ENCODE assay signal across 9 mouse cellular contexts in the genomic region with DNA sequence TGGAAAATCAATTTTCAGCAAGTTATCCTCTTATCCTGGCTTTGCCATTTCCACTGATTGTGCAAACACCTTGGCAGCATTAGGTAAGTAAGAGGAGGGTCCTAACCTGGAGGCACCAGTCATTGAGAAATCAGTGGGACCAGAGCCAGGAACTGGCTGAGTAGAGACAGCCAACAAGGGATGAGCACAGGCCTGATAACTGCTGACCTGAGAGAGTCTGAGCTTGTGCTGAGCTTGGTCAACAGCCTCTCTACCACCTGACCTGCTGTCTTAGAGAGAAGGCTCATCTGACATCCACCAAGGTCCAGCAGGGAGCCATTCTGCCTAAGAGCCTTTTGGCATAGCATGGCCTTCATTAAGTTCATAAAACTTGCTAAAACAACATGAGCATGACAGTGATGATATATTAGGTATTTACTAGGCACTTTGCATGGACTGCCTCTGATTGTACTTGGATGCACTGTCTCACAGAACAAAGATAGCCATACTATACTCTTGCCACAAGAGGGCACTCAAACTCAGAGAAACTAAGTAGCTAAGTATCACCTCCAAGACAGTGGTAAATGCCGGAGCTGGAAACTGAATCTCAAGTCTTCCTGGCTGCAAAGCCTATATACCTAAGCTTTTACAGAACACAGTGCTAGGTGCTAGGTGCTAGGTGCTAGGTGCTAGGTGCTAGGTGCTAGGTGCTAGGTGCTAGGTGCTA. TPM values are rescaled to one million over a fixed set of nuclear protein-coding genes. Genes with fewer than 3 reads are reported as not detected.
DNase-seq lines count a peak whose midpoint lies in the region; ATAC-seq and TF ChIP-seq lines count a peak whose summit lies in the region.
"Had no signal": no experiment of that assay in that cellular context is flagged by ENCODE, and none has a peak within 500 bp of the region (broad histone marks: within the 10 kb centered on the region; RNA-seq: fewer than 3 reads in every experiment).

No protein-coding gene starts in this region.

- no peak for TF ChIP-seq POLR2A in thymus, adult 2 months (IDR thresholded peaks at IDR 0.05; ENCODE audit: control insufficient read depth, extremely low read depth, insufficient read depth, low read length, poor library complexity)
- TF ChIP-seq POLR2A in brain, embryonic 14.5 days (IDR thresholded peaks at IDR 0.05; ENCODE audit: borderline replicate concordance, extremely low read depth, insufficient read depth, insufficient read length, poor library complexity, severe bottlenecking): no peak

- WGBS in thymus, adult 2 months: 5% methylated on average over 1 of the region's 1 CpGs
- whole genome bisulfite sequencing in forebrain, embryonic 15.5 days: 0% methylated on average over 1 of the region's 1 CpGs
- 3% methylated on average over 1 of the region's 1 CpGs for WGBS in kidney, embryonic 14.5 days

- H3K36me3 ChIP-seq in thymus, adult 2 months (ENCODE audit: control insufficient read depth, insufficient read depth, low read length): no peaks in the 10 kb centered on the region
- no peaks in the 10 kb centered on the region for H3K36me3 ChIP-seq in forebrain, embryonic 15.5 days
- H3K36me3 ChIP-seq in kidney, embryonic 14.5 days (ENCODE audit: control insufficient read depth, insufficient read depth, low read length): no peaks in the 10 kb centered on the region
- H3K36me3 ChIP-seq: heart, embryonic 15.5 days had no signal

- no peaks in the 10 kb centered on the region for H3K27me3 ChIP-seq in thymus, adult 2 months (ENCODE audit: control insufficient read depth, insufficient read depth, low read length)
- no peaks in the 10 kb centered on the region for H3K27me3 ChIP-seq in forebrain, embryonic 15.5 days
- no peaks in the 10 kb centered on the region for H3K27me3 ChIP-seq in kidney, embryonic 14.5 days (ENCODE audit: control insufficient read depth, insufficient read depth, low read length)

- H3K9me3 ChIP-seq in forebrain, embryonic 15.5 days: no peaks in the 10 kb centered on the region
- no peaks in the 10 kb centered on the region for H3K9me3 ChIP-seq in kidney, embryonic 14.5 days (ENCODE audit: control insufficient read depth, low read length)
- H3K9me3 ChIP-seq: heart, embryonic 15.5 days had no signal

- ATAC-seq in forebrain, embryonic 15.5 days (replicated peaks): peak; percentile 85
- peak; percentile 74 for ATAC-seq in kidney, embryonic 14.5 days (ENCODE audit: low FRiP score, low TSS enrichment)

- no peak overlapping the region for H3K4me2 ChIP-seq in forebrain, embryonic 15.5 days (replicated peaks)
- H3K4me2 ChIP-seq in kidney, embryonic 14.5 days (replicated peaks; ENCODE audit: low read depth, low read length): no peak overlapping the region
- H3K4me2 ChIP-seq: heart, embryonic 15.5 days had no signal

- H3K9ac ChIP-seq in forebrain, embryonic 15.5 days (replicated peaks): no peak overlapping the region
- H3K9ac ChIP-seq in kidney, embryonic 14.5 days (ENCODE audit: low read depth, low read length): no peak overlapping the region
- H3K9ac ChIP-seq: heart, embryonic 15.5 days had no signal

- DNase-seq in thymus, adult 2 months: peak; percentile 22
- no peak for DNase-seq in thymus, postnatal 36 days
- DNase-seq in brain, embryonic 14.5 days (ENCODE audit: low read depth): peak; percentile 89
- peak; percentile 71 for DNase-seq in lung, postnatal 10 days
- peak; percentile 67 for DNase-seq in skeletal muscle tissue, adult 2 months (ENCODE audit: low read depth, low spot score)
- no peak for DNase-seq in spleen, adult 18-20 months

- no peak overlapping the region for H3K4me3 ChIP-seq in thymus, adult 2 months (ENCODE audit: control insufficient read depth, insufficient read depth, low read length)
- H3K4me3 ChIP-seq in forebrain, embryonic 15.5 days: no peak overlapping the region
- no peak overlapping the region for H3K4me3 ChIP-seq in kidney, embryonic 14.5 days (ENCODE audit: low read length)
- H3K4me3 ChIP-seq: heart, embryonic 15.5 days had no signal

- no peak overlapping the region for H3K27ac ChIP-seq in thymus, adult 2 months (ENCODE audit: control insufficient read depth, insufficient read depth, low read length)
- H3K27ac ChIP-seq in forebrain, embryonic 15.5 days (replicated peaks): no peak overlapping the region
- no peak overlapping the region for H3K27ac ChIP-seq in kidney, embryonic 14.5 days (ENCODE audit: low read depth, low read length)
- H3K27ac ChIP-seq: heart, embryonic 15.5 days had no signal

- no peaks in the 10 kb centered on the region for H3K4me1 ChIP-seq in thymus, adult 2 months (replicated peaks; ENCODE audit: control insufficient read depth, insufficient read depth, low read length)
- H3K4me1 ChIP-seq in forebrain, embryonic 15.5 days: 0 out of 2 replicates have a peak, but pooled peaks cover 4% of the 10 kb centered on the region
- H3K4me1 ChIP-seq in kidney, embryonic 14.5 days (ENCODE audit: control insufficient read depth, insufficient read depth, low read length): no peaks in the 10 kb centered on the region

- TF ChIP-seq CTCF in thymus, adult 2 months (IDR thresholded peaks at IDR 0.05; ENCODE audit: borderline replicate concordance, control insufficient read depth, extremely low read depth, insufficient read depth, low read length, poor library complexity): no peak
- peak; percentile 67; the same call in 1 of the 2 replicates for TF ChIP-seq CTCF in brain, embryonic 14.5 days (IDR thresholded peaks at IDR 0.05; ENCODE audit: borderline replicate concordance, extremely low read depth, insufficient read depth, insufficient read length)

RNA-seq across cellular contexts. Expression of gene Prss23, which starts 49.5 kb away (rescaled TPM):
- 10.7 and 17.1 TPM in 2 replicates for polyA plus RNA-seq in thymus, adult 2 months (2012; rRNA removed)
- polyA plus RNA-seq in brain, embryonic 14.5 days (2012; rRNA removed): 17.6 and 21.8 TPM in 2 replicates
- 10.6 and 12.5 TPM in 2 replicates for polyA plus RNA-seq in forebrain, embryonic 15.5 days (2015; fragmentation: Nextera tagmentation; extraction: Ambion mirVana)
- polyA plus RNA-seq in kidney, embryonic 14.5 days (2014; fragmentation: Nextera tagmentation; extraction: Ambion mirVana): 70.6 and 80.0 TPM in 2 replicates

Comparison
In these comparisons a context has a peak if more than half of its experiments do, and no peak if none do; other contexts are left out.
1. DNase-seq: peak in thymus, adult 2 months (single experiment), brain, embryonic 14.5 days (single experiment), lung, postnatal 10 days (single experiment) and skeletal muscle tissue, adult 2 months (single experiment); none in thymus, postnatal 36 days (0 of 2) and spleen, adult 18-20 months (0 of 2).